Mouse (Mus musculus) hindbrain, embryonic 12.5 days (tissue): ENCODE results near the gene Ccnb1ip1. TPM values are rescaled to one million over a fixed set of nuclear protein-coding genes. Genes with fewer than 3 reads are reported as not detected.

Experiments used
- ATAC-seq: fragments of 200-750 bp; cut with Nextera tagmentation; 2 replicates; pipeline ENCODE4 v1.8.0; 2017; ENCODE audit warnings: moderate TSS enrichment; ENCODE audit not compliant: low FRiP score
- H3K27ac ChIP-seq: fragments of 300-500 bp; sonication (generic); 2 replicates; pipeline ENCODE4 v1.5.1; 2016; ENCODE audit warnings: mild to moderate bottlenecking
- H3K27me3 ChIP-seq: fragments of 300-500 bp; sonication (generic); 2 replicates; pipeline ENCODE4 v1.6.1; 2016; ENCODE audit warnings: mild to moderate bottlenecking
- H3K36me3 ChIP-seq: fragments of 300-500 bp; sonication (generic); 2 replicates; pipeline ENCODE4 v1.6.1; 2016; ENCODE audit warnings: mild to moderate bottlenecking
- H3K4me1 ChIP-seq: fragments of 300-500 bp; sonication (generic); 2 replicates; pipeline ENCODE4 v1.6.1; 2016
- H3K4me2 ChIP-seq: fragments of 300-500 bp; sonication (generic); replicated peaks from 2 replicates; pipeline ENCODE4 v1.6.1; 2016; ENCODE audit warnings: mild to moderate bottlenecking
- H3K4me3 ChIP-seq: fragments of 300-500 bp; sonication (generic); 2 replicates; pipeline ENCODE4 v1.5.1; 2016; ENCODE audit warnings: mild to moderate bottlenecking
- H3K9ac ChIP-seq: fragments of 300-500 bp; sonication (generic); 2 replicates; pipeline ENCODE4 v1.6.1; 2016; ENCODE audit warnings: mild to moderate bottlenecking, moderate library complexity
- H3K9me3 ChIP-seq: fragments of 300-500 bp; sonication (generic); replicated peaks from 2 replicates; pipeline ENCODE4 v1.6.1; 2016; ENCODE audit warnings: mild to moderate bottlenecking
- WGBS: fragments of 180-500 bp; shearing (Covaris S2); methylation state at CpG from one replicate; pipeline ENCODE4 v1.1.7; 2016; 5-methylcytosine and 5-hydroxymethylcytosine counted together
- polyA plus RNA-seq: library from polyadenylated mRNA; unstranded; fragments of >200 nt; fragmentation: Nextera tagmentation; extraction: Ambion mirVana; gene quantifications from 2 replicates; pipeline ENCODE4 v1.2.1, GENCODE M21; 2016

Ccnb1ip1 gene
- polyA plus RNA-seq, 1 experiment from 2014 or later = not detected

GRCm38 (mm10) chr14:50802843-50803562, 4.5 kb downstream of the Ccnb1ip1 start:
- WGBS = 66% methylated on average over 4 of the region's 4 CpGs
- no peaks in the 10 kb centered on the region for H3K27me3 ChIP-seq

GRCm38 (mm10) chr14:50802441-50802840, 5.1 kb downstream of the Ccnb1ip1 start:
- Histone ChIP-seq H3K9ac (no peak overlapping the region), H3K27ac (no peak overlapping the region), H3K4me3 (no peak overlapping the region), H3K36me3 (no peaks in the 10 kb centered on the region), H3K9me3 (no peaks in the 10 kb centered on the region), H3K4me2 (no peak overlapping the region), H3K4me1 (no peaks in the 10 kb centered on the region), H3K27me3 (no peaks in the 10 kb centered on the region)
- 84% methylated on average over 6 of the region's 6 CpGs for WGBS
- ATAC-seq = no peak

More at GRCm38 (mm10) chr14:50802843-50803562, 4.5 kb downstream of the Ccnb1ip1 start:
- Histone ChIP-seq H3K9me3 (no peaks in the 10 kb centered on the region), H3K27ac (no peak overlapping the region), H3K4me3 (no peak overlapping the region), H3K9ac (no peak overlapping the region), H3K4me2 (no peak overlapping the region), H3K4me1 (no peaks in the 10 kb centered on the region), H3K36me3 (no peaks in the 10 kb centered on the region)
- ATAC-seq = no peak

- H3K4me3 ChIP-seq = no peak overlapping the region
- H3K9me3 ChIP-seq = no peaks in the 10 kb centered on the region
- no peaks in the 10 kb centered on the region for H3K27me3 ChIP-seq
- 6% methylated on average over 3 of the region's 3 CpGs for WGBS
- no peak overlapping the region for H3K4me2 ChIP-seq
- H3K9ac ChIP-seq = no peak overlapping the region
- H3K36me3 ChIP-seq = no peaks in the 10 kb centered on the region
- no peak overlapping the region for H3K27ac ChIP-seq
- H3K4me1 ChIP-seq = no peaks in the 10 kb centered on the region
- ATAC-seq = 0 out of 2 replicates have a peak, but pooled peaks have one; percentile 38
Measured at GRCm38 (mm10) chr14:50799502-50800259, 7.9 kb downstream of the Ccnb1ip1 start.

GRCm38 (mm10) chr14:50798512-50798911, 9.0 kb downstream of the Ccnb1ip1 start:
- ATAC-seq = no peak
- H3K27me3 ChIP-seq = no peaks in the 10 kb centered on the region
- H3K9me3 ChIP-seq = no peaks in the 10 kb centered on the region
- H3K4me3 ChIP-seq = no peak overlapping the region
- H3K4me1 ChIP-seq = no peaks in the 10 kb centered on the region
- H3K36me3 ChIP-seq = no peaks in the 10 kb centered on the region
- no peak overlapping the region for H3K9ac ChIP-seq
- 76% methylated on average over 2 of the region's 2 CpGs for WGBS
- no peak overlapping the region for H3K27ac ChIP-seq
- H3K4me2 ChIP-seq = no peak overlapping the region

GRCm38 (mm10) chr14:50796464-50796863, 11.1 kb downstream of the Ccnb1ip1 start:
- no peak overlapping the region for H3K4me3 ChIP-seq
- no peak for ATAC-seq
- no peak overlapping the region for H3K4me2 ChIP-seq
- no peaks in the 10 kb centered on the region for H3K36me3 ChIP-seq
- H3K4me1 ChIP-seq = no peaks in the 10 kb centered on the region
- 92% methylated on average over 1 of the region's 1 CpGs for WGBS
- no peak overlapping the region for H3K27ac ChIP-seq
- H3K9me3 ChIP-seq = no peaks in the 10 kb centered on the region
- no peaks in the 10 kb centered on the region for H3K27me3 ChIP-seq
- no peak overlapping the region for H3K9ac ChIP-seq

GRCm38 (mm10) chr14:50795965-50796364, 11.6 kb downstream of the Ccnb1ip1 start:
- H3K36me3 ChIP-seq = no peaks in the 10 kb centered on the region
- ATAC-seq = no peak
- H3K4me1 ChIP-seq = no peaks in the 10 kb centered on the region
- no peak overlapping the region for H3K9ac ChIP-seq
- H3K4me3 ChIP-seq = no peak overlapping the region
- H3K4me2 ChIP-seq = no peak overlapping the region
- no peaks in the 10 kb centered on the region for H3K27me3 ChIP-seq
- H3K9me3 ChIP-seq = no peaks in the 10 kb centered on the region
- H3K27ac ChIP-seq = no peak overlapping the region
- 86% methylated on average over 4 of the region's 4 CpGs for WGBS

- WGBS = 94% methylated on average over 24 of the region's 24 CpGs
- no peak overlapping the region for H3K9ac ChIP-seq
- H3K36me3 ChIP-seq = no peaks in the 10 kb centered on the region
- no peak overlapping the region for H3K4me2 ChIP-seq
- H3K9me3 ChIP-seq = no peaks in the 10 kb centered on the region
- H3K4me1 ChIP-seq = no peaks in the 10 kb centered on the region
- ATAC-seq = no peak
- no peak overlapping the region for H3K27ac ChIP-seq
- no peak overlapping the region for H3K4me3 ChIP-seq
- H3K27me3 ChIP-seq = no peaks in the 10 kb centered on the region
Measured at GRCm38 (mm10) chr14:50795261-50795935, 12.1 kb downstream of the Ccnb1ip1 start.

- H3K9me3 ChIP-seq = no peaks in the 10 kb centered on the region
- H3K4me1 ChIP-seq = peaks cover 5% of the 10 kb centered on the region
- no peak overlapping the region for H3K27ac ChIP-seq
- no peak overlapping the region for H3K4me3 ChIP-seq
- no peaks in the 10 kb centered on the region for H3K27me3 ChIP-seq
- ATAC-seq = no peak
- H3K4me2 ChIP-seq = no peak overlapping the region
- no peaks in the 10 kb centered on the region for H3K36me3 ChIP-seq
- H3K9ac ChIP-seq = no peak overlapping the region
- WGBS = 14% methylated on average over 2 of the region's 2 CpGs
Measured at GRCm38 (mm10) chr14:50788157-50788556, 19.4 kb downstream of the Ccnb1ip1 start.

- Histone ChIP-seq H3K36me3 (peaks cover 16% of the 10 kb centered on the region), H3K9me3 (no peaks in the 10 kb centered on the region; the same call in 1 of the 2 replicates), H3K4me1 (peaks cover 5% of the 10 kb centered on the region), H3K4me2 (peak within 1 kb of the TSS; percentile 55), H3K27ac (peak within 1 kb of the TSS; percentile 80), H3K27me3 (no peaks in the 10 kb centered on the region), H3K9ac (peak within 1 kb of the TSS; percentile 82), H3K4me3 (peak within 1 kb of the TSS; percentile 81)
- under 1% methylated on average over 21 of the region's 21 CpGs for WGBS
- ATAC-seq = peak; percentile 94
Measured at GRCm38 (mm10) chr14:50785251-50785637, 22.3 kb downstream of the Ccnb1ip1 start, which contains the start of gene Ttc5. TSS of gene Ttc5 (minus strand) at chr14:50785519.

- H3K27ac ChIP-seq = peak overlapping the region; percentile 80
- H3K36me3 ChIP-seq = peaks cover 19% of the 10 kb centered on the region
- WGBS = 31% methylated on average over 16 of the region's 16 CpGs
- H3K9me3 ChIP-seq = no peaks in the 10 kb centered on the region; the same call in 1 of the 2 replicates
- H3K27me3 ChIP-seq = no peaks in the 10 kb centered on the region
- peak overlapping the region; percentile 55 for H3K4me2 ChIP-seq
- ATAC-seq = no peak
- peak overlapping the region; percentile 82 for H3K9ac ChIP-seq
- H3K4me3 ChIP-seq = peak overlapping the region; percentile 81
- H3K4me1 ChIP-seq = peaks cover 5% of the 10 kb centered on the region
Measured at GRCm38 (mm10) chr14:50784391-50785250, 22.9 kb downstream of the Ccnb1ip1 start.

GRCm38 (mm10) chr14:50782166-50782565, 25.4 kb downstream of the Ccnb1ip1 start:
- H3K4me2 ChIP-seq = no peak overlapping the region
- WGBS = 98% methylated on average over 3 of the region's 3 CpGs
- H3K27ac ChIP-seq = no peak overlapping the region
- H3K9ac ChIP-seq = no peak overlapping the region
- H3K27me3 ChIP-seq = no peaks in the 10 kb centered on the region
- no peak overlapping the region for H3K4me3 ChIP-seq
- no peaks in the 10 kb centered on the region; the same call in 1 of the 2 replicates for H3K9me3 ChIP-seq
- peaks cover 26% of the 10 kb centered on the region for H3K36me3 ChIP-seq
- H3K4me1 ChIP-seq = peaks cover 5% of the 10 kb centered on the region
- ATAC-seq = no peak
